Mouse (Mus musculus) colon, adult 2 months (tissue): Measurements from ENCODE around the gene Zdhhc19. TPM values are rescaled to one million over a fixed set of nuclear protein-coding genes. Genes with fewer than 3 reads are reported as not detected.

ENCODE experiments used
- polyA plus RNA-seq: library from polyadenylated mRNA; depleted of rRNA; stranded (reverse); fragments of >200 nt; gene quantifications from 2 replicates; pipeline ENCODE4 v1.2.3, GENCODE M21; 2012; rRNA removed

The Zdhhc19 gene
- polyA plus RNA-seq, result 0.24 TPM in 1 of 2 replicates, not detected in the other

DNA sequence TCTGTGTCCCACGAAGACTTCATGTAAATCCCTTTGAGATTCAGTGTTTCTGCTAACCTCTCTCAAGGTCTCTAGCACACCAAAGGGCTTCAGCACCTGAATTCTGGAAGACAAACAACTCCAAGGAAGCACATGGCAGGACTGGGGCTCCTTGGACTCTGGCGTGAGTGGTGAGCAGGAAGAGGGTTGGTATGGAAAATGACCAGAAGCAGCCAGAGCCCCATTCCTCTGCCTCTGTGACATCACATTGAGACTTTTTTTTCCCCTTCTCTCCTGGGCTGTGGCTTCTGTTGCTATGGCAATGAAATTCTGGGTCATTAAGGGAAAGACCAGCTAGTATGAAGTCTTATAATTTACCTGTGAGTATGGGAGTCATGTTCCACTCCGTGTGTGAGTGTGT, at the start of gene Zdhhc19:
Gene Zdhhc19 (plus strand): TSS at position 301 of the 400 bp plus-strand sequence.

DNA sequence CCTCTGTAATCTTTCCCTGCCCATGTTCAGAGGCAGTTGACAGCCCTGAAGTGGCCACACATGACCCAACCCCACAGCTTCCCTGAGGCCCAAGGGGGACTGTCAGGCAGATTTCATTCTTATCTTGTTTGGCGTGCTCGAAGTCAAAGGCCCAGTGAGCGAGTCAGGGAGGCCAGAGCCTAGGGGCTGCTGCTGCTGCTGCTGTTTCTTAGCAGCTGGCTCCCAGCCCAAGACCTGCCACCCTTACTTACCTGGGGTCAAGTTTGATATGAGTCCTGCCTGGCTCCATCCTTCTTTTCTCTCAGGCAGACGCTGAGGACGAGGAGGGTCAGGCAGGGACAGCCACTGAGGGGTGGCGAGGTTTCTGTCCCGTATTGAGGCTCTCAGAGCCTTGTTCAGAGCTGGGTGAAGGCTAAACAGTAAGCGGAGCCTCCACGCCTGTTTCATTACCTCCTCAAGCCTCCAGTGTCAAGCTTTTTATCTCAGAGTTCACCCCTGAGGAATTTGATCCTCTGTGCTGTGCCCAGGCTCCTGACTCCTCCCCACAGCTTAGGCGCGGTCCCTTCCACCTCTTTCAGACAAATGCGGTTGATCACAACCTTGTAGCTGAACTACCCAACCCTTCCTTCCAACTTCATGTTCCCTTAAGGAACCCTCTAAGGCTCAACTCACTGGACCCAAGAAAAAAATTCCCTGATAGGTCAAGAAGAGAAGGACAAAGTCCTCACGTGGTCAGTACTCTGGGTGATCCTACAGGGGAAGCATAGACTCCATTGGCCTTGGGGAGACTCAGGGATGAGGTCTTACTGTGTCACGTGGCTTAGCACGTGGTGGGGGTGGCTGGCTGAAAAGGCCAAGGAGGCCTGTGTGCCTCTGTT, 8.6 kb upstream of the Zdhhc19 start, which contains the start of gene Slc51a:
Gene Slc51a (minus strand): TSS at position 646 of the 878 bp plus-strand sequence.

DNA sequence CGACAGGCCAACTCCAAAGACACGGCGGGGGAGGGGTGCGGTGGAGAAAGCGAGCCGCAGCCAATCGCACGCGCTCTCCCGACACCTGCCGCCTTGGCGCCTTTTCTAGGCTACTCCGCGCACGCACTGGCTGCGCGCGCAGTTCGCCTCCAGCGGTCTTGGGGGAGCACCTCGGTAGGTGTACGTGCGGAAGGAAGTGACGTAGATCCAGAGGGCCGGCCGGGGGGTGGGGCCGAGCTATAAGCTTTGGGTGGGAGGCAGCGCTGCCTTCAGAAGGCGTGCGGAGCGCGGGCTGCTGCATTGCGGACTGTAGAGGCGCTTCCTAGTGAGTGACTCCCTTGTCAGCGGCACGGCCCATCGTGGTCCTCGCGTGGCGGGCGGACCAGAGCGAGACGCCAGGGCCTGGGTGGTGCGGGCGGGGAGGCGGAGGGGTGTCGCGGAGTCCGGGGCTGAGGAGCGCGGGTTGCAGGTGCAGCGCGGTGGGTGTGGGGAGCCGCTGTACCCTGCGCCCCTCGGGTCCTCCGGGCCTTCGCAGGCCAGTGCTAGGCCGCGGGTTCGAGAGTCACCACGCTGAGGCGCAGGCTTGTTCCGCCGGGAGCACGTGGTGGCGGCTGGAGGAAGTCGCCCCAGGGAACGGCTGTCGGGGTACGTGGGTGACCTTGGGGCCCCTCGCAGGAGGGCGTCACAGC, 112.8 kb downstream of the Zdhhc19 start, which contains the start of gene Tfrc:
Gene Tfrc (plus strand): TSS at position 209 of the 689 bp plus-strand sequence.

Other genes starting within 250 kb of the Zdhhc19 start
- 4.0 and 4.5 TPM in 2 replicates for gene Fbxo45, start 249.1 kb upstream of the Zdhhc19 start, polyA plus RNA-seq
- 3.0 and 3.3 TPM in 2 replicates for gene Wdr53, start 249.0 kb upstream of the Zdhhc19 start, polyA plus RNA-seq
- not detected in 2 replicates for gene Smco1, start 224.8 kb upstream of the Zdhhc19 start, polyA plus RNA-seq
- 8.0 and 10.4 TPM in 2 replicates for gene Rnf168, start 218.8 kb upstream of the Zdhhc19 start, polyA plus RNA-seq
- 5.5 and 7.8 TPM in 2 replicates for gene Ubxn7, start 164.0 kb upstream of the Zdhhc19 start, polyA plus RNA-seq
- gene Tm4sf19, start 95.8 kb upstream of the Zdhhc19 start, polyA plus RNA-seq, result 0.12 and 0.37 TPM in 2 replicates
- gene Tctex1d2, start 76.6 kb upstream of the Zdhhc19 start, polyA plus RNA-seq, result 1.0 and 1.5 TPM in 2 replicates
- gene Pcyt1a, start 65.3 kb upstream of the Zdhhc19 start, polyA plus RNA-seq, result 22.7 and 30.3 TPM in 2 replicates
- 14.4 and 76.4 TPM in 2 replicates for gene Slc51a, start 8.4 kb upstream of the Zdhhc19 start, polyA plus RNA-seq
- 6.8 and 7.8 TPM in 2 replicates for gene Tfrc, start 112.7 kb downstream of the Zdhhc19 start, polyA plus RNA-seq
- gene Tnk2, start 147.6 kb downstream of the Zdhhc19 start, polyA plus RNA-seq, result 185 and 246 TPM in 2 replicates
- 97.1 and 140 TPM in 2 replicates for gene Muc4, start 239.6 kb downstream of the Zdhhc19 start, polyA plus RNA-seq